Mouse (Mus musculus): ENCODE measurements around the gene Dhx40. TPM values are rescaled to one million over a fixed set of nuclear protein-coding genes. Genes with fewer than 3 reads are reported as not detected.

Gene Dhx40
- total RNA-seq, 2 experiments from 2014 or later: 36.4 to 42.5 TPM

Other genes with a start within 250 kb of the Dhx40 start
- 172 and 215 TPM in 2 replicates for gene Vmp1, start 123.9 kb downstream of the Dhx40 start, total RNA-seq (2015)
- 137 and 163 TPM in 2 replicates for gene Vmp1, start 123.9 kb downstream of the Dhx40 start, total RNA-seq (2017)
- 11.8 and 12.2 TPM in 2 replicates for gene Ptrh2, start 123.8 kb downstream of the Dhx40 start, total RNA-seq (2015)
- 12.9 and 14.6 TPM in 2 replicates for gene Ptrh2, start 123.8 kb downstream of the Dhx40 start, total RNA-seq (2017)
- gene Cltc, start 50.2 kb downstream of the Dhx40 start, total RNA-seq (2015): 272 and 311 TPM in 2 replicates
- 184 and 190 TPM in 2 replicates for gene Cltc, start 50.2 kb downstream of the Dhx40 start, total RNA-seq (2017)
- gene Ypel2, start 186.0 kb upstream of the Dhx40 start, total RNA-seq (2015): 6.7 and 7.5 TPM in 2 replicates
- gene Ypel2, start 186.0 kb upstream of the Dhx40 start, total RNA-seq (2017): 5.6 and 6.9 TPM in 2 replicates